Mouse (Mus musculus): Measurements from ENCODE around the gene Rcn3.

GRCm38 (mm10) chr7:45091001-45091990, 725 bp downstream of the Rcn3 start:
- TF ChIP-seq POLR2A (IDR thresholded peaks at IDR 0.05; ENCODE audit: borderline replicate concordance, control insufficient read depth, low read depth, low read length) (no peak), CTCF (IDR thresholded peaks at IDR 0.05; ENCODE audit: control insufficient read depth, insufficient read depth, low read length) (no peak)
